Mouse (Mus musculus) cortical plate, adult 2 months (tissue): Measurements from ENCODE around the gene Atp6v0d1. TPM values are rescaled to one million over a fixed set of nuclear protein-coding genes. Genes with fewer than 3 reads are reported as not detected.

Experiments
- H3K27ac ChIP-seq: fragments of 200-500 bp; 2 replicates; pipeline ENCODE4 v1.5.1; 2012; ENCODE audit warnings: low read length, control low read depth, inconsistent platforms; ENCODE audit not compliant: insufficient read depth
- H3K4me1 ChIP-seq: fragments of 200-500 bp; 2 replicates; pipeline ENCODE4 v1.6.1; 2011; ENCODE audit warnings: low read length; ENCODE audit not compliant: control insufficient read depth, insufficient read depth
- H3K4me3 ChIP-seq: fragments of 200-500 bp; 2 replicates; pipeline ENCODE4 v1.5.1; 2011; ENCODE audit warnings: mild to moderate bottlenecking, low read length, control low read depth; ENCODE audit not compliant: insufficient read depth
- CTCF ChIP-seq: fragments of 200-500 bp; IDR thresholded peaks from 2 replicates; pipeline ENCODE4 v1.5.1; 2011; ENCODE audit warnings: mild to moderate bottlenecking, control low read depth, low read length; ENCODE audit not compliant: insufficient read depth; ENCODE audit errors: extremely low read depth
- POLR2A ChIP-seq: fragments of 200-500 bp; IDR thresholded peaks from 2 replicates; pipeline ENCODE4 v1.6.1; 2011; ENCODE audit warnings: mild to moderate bottlenecking, low read length, control low read depth; ENCODE audit not compliant: insufficient read depth; ENCODE audit errors: extremely low read depth
- polyA plus RNA-seq: library from polyadenylated mRNA; depleted of rRNA; stranded (reverse); fragments of >200 nt; gene quantifications from 2 replicates; pipeline ENCODE4 v1.2.3, GENCODE M21; 2012

The Atp6v0d1 gene
- polyA plus RNA-seq, 1 experiment: 359 TPM

GRCm38 (mm10) chr8:105528206-105528605 lies 37.6 kb downstream of the Atp6v0d1 start:
- Histone ChIP-seq H3K4me1 (peaks cover 3% of the 10 kb centered on the region; the same call in 1 of the 2 replicates), H3K27ac (no peak overlapping the region), H3K4me3 (no peak overlapping the region)
- TF ChIP-seq CTCF (no peak), POLR2A (no peak)

- Histone ChIP-seq H3K4me1 (peaks cover 3% of the 10 kb centered on the region; the same call in 1 of the 2 replicates), H3K27ac (no peak overlapping the region), H3K4me3 (no peak overlapping the region)
- TF ChIP-seq CTCF: no peak
- no peak for TF ChIP-seq POLR2A
Observed at GRCm38 (mm10) chr8:105527110-105527509, 38.7 kb downstream of the Atp6v0d1 start.

- Histone ChIP-seq H3K4me1 (0 out of 2 replicates have a peak, but pooled peaks cover 2% of the 10 kb centered on the region), H3K4me3 (no peak overlapping the region), H3K27ac (no peak overlapping the region)
- TF ChIP-seq CTCF (no peak), POLR2A (no peak)
Observed at GRCm38 (mm10) chr8:105522890-105523289, 43.0 kb downstream of the Atp6v0d1 start.

DNA sequence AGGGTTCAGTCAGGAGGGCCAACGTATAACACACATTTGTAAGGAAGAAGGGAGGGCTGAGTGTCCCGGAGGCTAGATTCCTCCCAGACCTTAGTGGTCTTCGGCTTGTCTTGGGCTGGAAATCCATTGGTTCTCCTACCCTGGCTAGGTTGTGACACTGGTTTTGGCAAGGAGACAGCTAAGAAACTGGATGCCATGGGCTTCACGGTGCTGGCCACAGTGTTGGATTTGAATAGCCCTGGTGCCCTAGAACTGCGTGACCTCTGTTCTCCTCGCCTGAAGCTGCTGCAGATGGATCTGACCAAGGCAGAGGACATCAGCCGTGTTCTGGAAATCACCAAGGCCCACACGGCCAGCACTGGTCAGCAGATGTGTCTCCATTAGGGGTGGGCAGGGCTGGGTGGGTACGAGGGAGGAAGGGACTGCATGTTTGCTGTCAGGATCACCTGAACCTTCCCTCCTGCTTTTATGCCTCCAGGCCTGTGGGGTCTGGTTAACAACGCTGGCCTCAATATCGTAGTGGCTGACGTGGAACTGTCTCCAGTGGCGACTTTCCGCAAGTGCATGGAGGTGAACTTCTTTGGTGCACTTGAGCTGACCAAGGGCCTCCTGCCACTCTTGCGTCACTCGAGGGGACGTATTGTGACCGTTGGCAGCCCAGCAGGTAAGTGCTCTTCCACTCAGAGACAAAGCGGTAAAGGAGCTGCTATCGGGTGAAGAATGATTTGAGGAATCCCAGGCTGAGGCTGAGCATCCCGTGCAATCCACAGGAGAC lies 43.7 kb downstream of the Atp6v0d1 start:
- TF ChIP-seq POLR2A: no peak
- no peak for TF ChIP-seq CTCF
- Histone ChIP-seq H3K4me1 (0 out of 2 replicates have a peak, but pooled peaks cover 2% of the 10 kb centered on the region), H3K27ac (no peak overlapping the region), H3K4me3 (no peak overlapping the region)

DNA sequence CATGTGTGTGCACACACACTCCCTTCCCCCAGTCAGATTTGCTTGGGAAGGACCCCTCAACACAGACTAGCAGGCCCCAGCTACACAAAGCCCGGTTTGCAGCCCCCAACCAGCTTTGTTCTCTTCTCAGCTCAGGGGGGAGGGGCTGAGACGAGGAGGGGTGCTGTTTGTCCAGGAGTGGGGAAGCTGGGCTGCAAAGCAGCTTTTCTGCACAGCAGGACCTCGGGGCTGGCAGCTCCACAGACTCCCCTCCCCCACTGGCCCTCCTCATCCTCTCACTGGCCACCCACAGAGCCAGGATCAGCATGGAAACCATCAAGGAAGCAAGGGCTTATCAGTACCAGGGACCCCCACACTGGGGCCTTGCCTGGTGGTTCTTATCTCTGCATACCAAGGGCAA lies 44.8 kb downstream of the Atp6v0d1 start:
- H3K27ac ChIP-seq: no peak overlapping the region
- H3K4me1 ChIP-seq: 0 out of 2 replicates have a peak, but pooled peaks cover 2% of the 10 kb centered on the region
- no peak overlapping the region for H3K4me3 ChIP-seq
- no peak for TF ChIP-seq POLR2A
- TF ChIP-seq CTCF: no peak

DNA sequence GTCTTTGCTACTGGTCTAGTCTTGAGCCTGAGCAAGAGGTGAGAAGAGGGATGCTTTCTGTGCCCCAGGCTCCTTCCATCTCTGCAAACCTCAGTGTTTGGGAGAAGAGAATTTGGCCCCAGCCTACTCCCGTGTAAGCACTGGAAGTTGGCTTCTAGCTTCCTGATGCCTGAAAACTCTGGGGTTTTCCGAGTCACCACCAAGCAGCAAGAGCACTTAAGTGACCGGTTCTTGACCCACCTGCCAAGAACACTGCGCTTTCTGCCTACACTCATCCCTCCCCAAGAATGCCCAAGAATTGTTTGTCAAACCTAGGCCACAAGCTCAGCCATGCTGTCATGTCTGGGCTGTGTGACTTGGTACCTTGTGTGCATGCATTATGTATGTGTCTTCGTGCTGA lies 45.3 kb downstream of the Atp6v0d1 start:
- H3K4me1 ChIP-seq: 0 out of 2 replicates have a peak, but pooled peaks cover 2% of the 10 kb centered on the region

DNA sequence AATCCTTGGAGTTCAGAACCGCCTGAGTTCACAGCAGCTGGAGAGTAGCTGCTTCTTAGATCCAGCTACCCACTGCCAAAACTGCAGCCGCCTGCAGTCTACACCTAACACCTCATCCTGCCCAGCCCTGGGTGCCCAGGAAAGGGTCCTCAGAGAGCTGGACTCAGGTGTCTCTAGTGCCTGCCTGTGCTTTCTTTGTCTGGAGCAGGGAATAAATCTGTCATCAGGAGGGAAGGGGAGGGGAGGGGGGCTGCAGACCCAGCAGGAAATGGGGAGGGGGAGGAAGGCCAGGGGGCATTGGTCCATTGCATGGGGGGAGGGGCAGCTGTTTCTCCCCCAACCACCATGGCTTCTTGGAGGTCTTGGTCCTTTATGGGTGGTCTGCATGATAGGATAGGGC lies 46.3 kb downstream of the Atp6v0d1 start:
- 0 out of 2 replicates have a peak, but pooled peaks cover 2% of the 10 kb centered on the region for H3K4me1 ChIP-seq
- no peak overlapping the region for H3K27ac ChIP-seq
- H3K4me3 ChIP-seq: no peak overlapping the region
- no peak for TF ChIP-seq POLR2A
- no peak for TF ChIP-seq CTCF

More for the DNA sequence above, 45.3 kb downstream of the Atp6v0d1 start:
- TF ChIP-seq CTCF: no peak
- TF ChIP-seq POLR2A: no peak
- Histone ChIP-seq H3K27ac (no peak overlapping the region), H3K4me3 (no peak overlapping the region)

DNA sequence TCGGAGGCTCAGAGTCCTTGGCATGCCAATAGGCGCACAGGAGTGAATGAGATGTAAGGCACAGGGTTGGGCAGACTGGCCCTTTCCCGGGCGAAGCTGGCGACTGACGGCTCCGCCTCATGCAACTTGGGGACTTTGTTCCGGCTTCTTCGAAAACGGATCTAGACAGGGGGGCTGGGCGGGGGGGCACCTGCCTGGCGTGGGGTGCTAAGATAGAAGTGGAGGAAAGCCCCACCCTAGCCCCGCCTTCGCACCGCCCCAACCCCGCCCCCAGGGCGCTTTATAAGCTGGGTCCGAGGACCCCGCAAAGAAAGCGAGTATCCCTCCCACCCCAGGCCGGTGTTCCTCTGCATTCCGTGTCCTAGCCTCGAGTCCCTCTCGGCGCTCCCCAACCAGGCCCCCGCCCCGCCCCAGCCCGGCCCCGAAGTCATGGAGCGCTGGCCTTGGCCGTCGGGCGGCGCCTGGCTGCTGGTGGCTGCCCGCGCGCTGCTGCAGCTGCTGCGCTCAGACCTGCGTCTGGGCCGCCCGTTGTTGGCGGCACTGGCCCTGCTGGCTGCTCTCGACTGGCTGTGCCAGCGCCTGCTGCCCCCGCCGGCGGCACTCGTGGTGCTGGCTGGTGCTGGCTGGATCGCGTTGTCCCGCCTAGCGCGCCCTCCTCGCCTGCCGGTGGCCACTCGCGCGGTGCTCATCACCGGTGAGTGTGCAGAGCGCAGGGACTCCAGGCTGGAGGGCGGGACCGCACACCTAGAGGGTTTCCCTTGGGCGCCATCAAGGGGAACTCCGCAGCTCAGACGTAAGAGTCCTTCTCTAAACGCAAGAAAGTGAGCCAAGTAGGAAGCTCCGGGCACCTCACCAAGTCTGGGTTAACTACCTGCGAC lies 47.2 kb downstream of the Atp6v0d1 start, which contains the start of gene Hsd11b2:
Hsd11b2 (plus strand) TSS at position 320 of the 878 bp plus-strand sequence.
- no peak within 1 kb of the TSS for H3K4me3 ChIP-seq
- TF ChIP-seq POLR2A: no peak
- H3K27ac ChIP-seq: no peak within 1 kb of the TSS
- H3K4me1 ChIP-seq: 0 out of 2 replicates have a peak, but pooled peaks cover 2% of the 10 kb centered on the region

DNA sequence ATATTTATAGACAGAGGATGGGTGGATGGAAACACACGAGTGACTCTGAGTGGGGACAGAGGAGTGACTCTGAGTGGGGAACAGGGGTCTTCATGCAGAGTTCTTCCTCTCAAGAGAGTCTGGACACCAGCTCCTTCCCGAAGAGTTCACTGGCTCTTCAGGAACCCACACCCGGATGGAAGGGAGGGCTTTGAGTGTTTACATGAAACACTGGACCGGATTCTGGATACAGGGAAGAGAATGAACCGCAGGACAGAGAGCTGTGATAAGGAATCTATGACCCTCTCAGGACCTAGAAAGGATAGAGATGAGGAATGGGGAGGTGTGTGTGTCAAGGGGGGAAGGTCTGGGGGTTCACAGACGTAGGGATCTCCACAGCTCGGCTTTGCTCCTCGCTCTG lies 48.5 kb downstream of the Atp6v0d1 start:
- no peak for TF ChIP-seq POLR2A
- TF ChIP-seq CTCF: no peak
- Histone ChIP-seq H3K27ac (no peak overlapping the region), H3K4me3 (no peak overlapping the region), H3K4me1 (0 out of 2 replicates have a peak, but pooled peaks cover 2% of the 10 kb centered on the region)
